Mouse (Mus musculus) MEL (cell line): ENCODE results near the gene Dnhd1. TPM values are rescaled to one million over a fixed set of nuclear protein-coding genes. Genes with fewer than 3 reads are reported as not detected.

ENCODE experiments used
- DNase-seq: peaks from one replicate; pipeline ENCODE4 v3.0.0; 2011; ENCODE audit warnings: low read depth, low spot score
- H3K27ac ChIP-seq: 2 replicates; pipeline ENCODE4 v1.5.1; 2012; ENCODE audit warnings: low read depth, mild to moderate bottlenecking, control low read depth, low read length, moderate library complexity; ENCODE audit not compliant: control insufficient read depth
- H3K27me3 ChIP-seq, 2 experiments: fragments of 150-350 bp in 1 of 2; sonication (generic) in 1 of 2; 2 replicates each; pipeline ENCODE4 v1.6.1; 2012; ENCODE audit warnings: low read length in 2 of 2, mild to moderate bottlenecking in 2 of 2, improper control_type of control experiment in 1 of 2, moderate library complexity in 1 of 2; ENCODE audit not compliant: insufficient read depth in 2 of 2, control insufficient read depth in 1 of 2
- H3K36me3 ChIP-seq, 2 experiments: 2 replicates each; pipeline ENCODE4 v1.6.1; 2012 to 2014; ENCODE audit warnings: low read length in 2 of 2, improper control_type of control experiment in 1 of 2, inconsistent platforms in 1 of 2, mild to moderate bottlenecking in 1 of 2; ENCODE audit not compliant: insufficient read depth in 2 of 2, control insufficient read depth in 1 of 2
- H3K4me1 ChIP-seq, 2 experiments: fragments of 150-350 bp in 1 of 2; sonication (generic) in 1 of 2; 2 replicates each; pipeline ENCODE4 v1.6.1; 2012; ENCODE audit warnings: low read length in 2 of 2, improper control_type of control experiment in 1 of 2, mild to moderate bottlenecking in 1 of 2; ENCODE audit not compliant: insufficient read depth in 2 of 2, control insufficient read depth in 1 of 2
- H3K4me3 ChIP-seq, 2 experiments: fragments of 150-350 bp in 1 of 2; sonication (generic) in 1 of 2; 2 replicates each; pipeline ENCODE4 v1.5.1; 2012; ENCODE audit warnings: low read depth in 2 of 2, low read length in 2 of 2, mild to moderate bottlenecking in 2 of 2, moderate library complexity in 2 of 2, control low read depth in 1 of 2, improper control_type of control experiment in 1 of 2; ENCODE audit not compliant: control insufficient read depth in 1 of 2, insufficient read depth in 1 of 2
- H3K79me2 ChIP-seq: 2 replicates; pipeline ENCODE4 v1.6.1; 2012; ENCODE audit warnings: mild to moderate bottlenecking, low read length, moderate library complexity; ENCODE audit not compliant: control insufficient read depth, poor library complexity, insufficient read depth
- H3K9ac ChIP-seq: 2 replicates; pipeline ENCODE4 v1.6.1; 2012; ENCODE audit warnings: low read depth, mild to moderate bottlenecking, control low read depth, low read length, moderate library complexity; ENCODE audit not compliant: control insufficient read depth, poor library complexity, severe bottlenecking
- H3K9me3 ChIP-seq: fragments of 150-350 bp; sonication (generic); replicated peaks from 2 replicates; pipeline ENCODE4 v1.6.1; 2012; ENCODE audit warnings: mild to moderate bottlenecking, low read length, improper control_type of control experiment, moderate library complexity; ENCODE audit not compliant: insufficient read depth
- CHD2 ChIP-seq: IDR thresholded peaks from 2 replicates; pipeline ENCODE4 v1.6.1; 2011; ENCODE audit warnings: low read length, improper control_type of control experiment
- EP300 ChIP-seq, 2 experiments: IDR thresholded peaks; 2 replicates each; pipeline ENCODE4 v1.6.1; 2011; ENCODE audit warnings: improper control_type of control experiment in 2 of 2, low read length in 2 of 2, low read depth in 1 of 2, mild to moderate bottlenecking in 1 of 2
- ETS1 ChIP-seq: IDR thresholded peaks from 2 replicates; pipeline ENCODE4 v1.6.1; 2012; ENCODE audit warnings: low read depth, mild to moderate bottlenecking, inconsistent platforms, low read length, improper control_type of control experiment, moderate library complexity
- GABPA ChIP-seq: IDR thresholded peaks from 2 replicates; pipeline ENCODE4 v1.6.1; 2012; ENCODE audit warnings: low read depth, mild to moderate bottlenecking, inconsistent platforms, low read length, improper control_type of control experiment, moderate library complexity
- GATA1 ChIP-seq: IDR thresholded peaks from 2 replicates; pipeline ENCODE4 v1.6.1; 2011; ENCODE audit warnings: low read depth, low read length, improper control_type of control experiment
- HCFC1 ChIP-seq: IDR thresholded peaks from 2 replicates; pipeline ENCODE4 v1.6.1; 2012; ENCODE audit warnings: low read depth, mild to moderate bottlenecking, inconsistent platforms, low read length, improper control_type of control experiment, moderate library complexity
- KAT2A ChIP-seq: conservative IDR thresholded peaks from 2 replicates; pipeline ENCODE4 v1.6.1; 2012; ENCODE audit warnings: low read depth, low read length, improper control_type of control experiment, inconsistent platforms
- MAFK ChIP-seq: IDR thresholded peaks from 2 replicates; pipeline ENCODE4 v1.6.1; 2011; ENCODE audit warnings: low read depth, mild to moderate bottlenecking, low read length, improper control_type of control experiment, borderline replicate concordance
- MAX ChIP-seq: IDR thresholded peaks from 2 replicates; pipeline ENCODE4 v1.6.1; 2011; ENCODE audit warnings: low read length, improper control_type of control experiment
- MEF2A ChIP-seq: IDR thresholded peaks from 2 replicates; pipeline ENCODE4 v1.6.1; 2014; ENCODE audit warnings: low read depth, mild to moderate bottlenecking, inconsistent platforms, low read length, improper control_type of control experiment; ENCODE audit not compliant: poor library complexity, insufficient replicate concordance, severe bottlenecking; ENCODE audit errors: extremely low read depth
- MXI1 ChIP-seq: IDR thresholded peaks from 2 replicates; pipeline ENCODE4 v1.6.1; 2011; ENCODE audit warnings: mild to moderate bottlenecking, low read depth, low read length, improper control_type of control experiment
- NRF1 ChIP-seq: IDR thresholded peaks from 2 replicates; pipeline ENCODE4 v1.6.1; 2014; ENCODE audit warnings: low read depth, mild to moderate bottlenecking, inconsistent platforms, low read length, improper control_type of control experiment, moderate library complexity; ENCODE audit not compliant: poor library complexity, insufficient read depth, severe bottlenecking
- POLR2AphosphoS2 ChIP-seq: IDR thresholded peaks from 2 replicates; pipeline ENCODE4 v1.6.1; 2011; ENCODE audit warnings: low read length, improper control_type of control experiment
- TAL1 ChIP-seq: IDR thresholded peaks from 2 replicates; pipeline ENCODE4 v1.6.1; 2012; ENCODE audit warnings: mild to moderate bottlenecking, inconsistent platforms, low read length, moderate library complexity, mixed read lengths
- TBP ChIP-seq: IDR thresholded peaks from 2 replicates; pipeline ENCODE4 v1.8.0; 2011; ENCODE audit warnings: low read depth, low read length, improper control_type of control experiment
- USF1 ChIP-seq: IDR thresholded peaks from 2 replicates; pipeline ENCODE4 v1.6.1; 2014; ENCODE audit warnings: low read depth, mild to moderate bottlenecking, inconsistent platforms, low read length, improper control_type of control experiment, moderate library complexity
- ZC3H11A ChIP-seq: IDR thresholded peaks from 2 replicates; pipeline ENCODE4 v1.6.1; 2012; ENCODE audit warnings: low read depth, mild to moderate bottlenecking, inconsistent platforms, low read length, improper control_type of control experiment
- polyA plus RNA-seq, 2 experiments: library from polyadenylated mRNA; stranded (reverse) in 1 of 2; unstranded in 1 of 2; fragments of >175 nt in 1 of 2; fragments of >200 nt in 1 of 2; gene quantifications; 2 replicates each; pipeline versions ENCODE4 v1.2.1 to v1.2.4; 2012; ENCODE audit warnings: low replicate concordance in 2 of 2, low read depth in 1 of 2; ENCODE audit not compliant: insufficient read length in 2 of 2, insufficient read depth in 1 of 2, missing spikeins in 1 of 2
- total RNA-seq: library from RNA; depleted of rRNA; stranded (reverse); fragments of 300-350 nt; gene quantifications from 2 replicates; pipeline ENCODE4 v1.2.3, GENCODE M21; 2012

Gene Dnhd1
- total and polyA plus RNA-seq, 3 experiments: 1.7 to 2.6 TPM; not detected in 1

- no peak for TF ChIP-seq ZC3H11A
- no peak for TF ChIP-seq POLR2AphosphoS2
- no peak for TF ChIP-seq NRF1
- no peak for TF ChIP-seq MEF2A
- no peak for TF ChIP-seq MAFK
- no peak for TF ChIP-seq GABPA
- TF ChIP-seq HCFC1: no peak
- no peak for TF ChIP-seq USF1
- TF ChIP-seq KAT2A: no peak
- TF ChIP-seq, all 39 proteins: peak for 0
- Histone ChIP-seq H3K4me3 (no peak overlapping the region), H3K4me1 (no peaks in the 10 kb centered on the region), H3K9me3 (no peaks in the 10 kb centered on the region), H3K27ac (no peak overlapping the region), H3K36me3 (no peaks in the 10 kb centered on the region), H3K27me3 (no peaks in the 10 kb centered on the region), H3K79me2 (no peaks in the 10 kb centered on the region), H3K9ac (no peak overlapping the region)
- no peak for DNase-seq
Observed at GRCm38 (mm10) chr7:105617810-105618209, 32.8 kb upstream of the Dnhd1 start.

GRCm38 (mm10) chr7:105619701-105620100 is 30.9 kb upstream of the Dnhd1 start:
- H3K27ac ChIP-seq: no peak overlapping the region
- no peaks in the 10 kb centered on the region for H3K9me3 ChIP-seq
- no peak overlapping the region for H3K9ac ChIP-seq
- H3K79me2 ChIP-seq: no peaks in the 10 kb centered on the region
- H3K4me3 ChIP-seq: no peak overlapping the region
- H3K27me3 ChIP-seq: no peaks in the 10 kb centered on the region
- no peak for DNase-seq
- no peaks in the 10 kb centered on the region for H3K36me3 ChIP-seq
- TF ChIP-seq GATA1 (no peak), ETS1 (no peak), CHD2 (no peak), MXI1 (no peak), TAL1 (no peak), MAX (no peak), EP300 (IDR thresholded peaks at IDR 0.05; ENCODE audit: low read depth in 1 of 2, low read length in 2 of 2) (no peak)
- no peaks in the 10 kb centered on the region for H3K4me1 ChIP-seq

GRCm38 (mm10) chr7:105621053-105621452 is 29.6 kb upstream of the Dnhd1 start:
- H3K79me2 ChIP-seq: no peaks in the 10 kb centered on the region
- no peaks in the 10 kb centered on the region for H3K27me3 ChIP-seq
- DNase-seq: no peak
- no peak overlapping the region for H3K9ac ChIP-seq
- no peaks in the 10 kb centered on the region for H3K36me3 ChIP-seq
- no peaks in the 10 kb centered on the region for H3K4me1 ChIP-seq
- H3K4me3 ChIP-seq: no peak overlapping the region
- no peak for TF ChIP-seq TBP
- no peaks in the 10 kb centered on the region for H3K9me3 ChIP-seq
- H3K27ac ChIP-seq: no peak overlapping the region
